Mouse (Mus musculus) brain, adult 2 months (tissue): Measurements from ENCODE around the gene Zwilch.

Source experiments
- DNase-seq: peaks from one replicate; pipeline ENCODE4 v3.0.0; 2011; ENCODE audit warnings: low read depth, low spot score

The Zwilch gene

DNA sequence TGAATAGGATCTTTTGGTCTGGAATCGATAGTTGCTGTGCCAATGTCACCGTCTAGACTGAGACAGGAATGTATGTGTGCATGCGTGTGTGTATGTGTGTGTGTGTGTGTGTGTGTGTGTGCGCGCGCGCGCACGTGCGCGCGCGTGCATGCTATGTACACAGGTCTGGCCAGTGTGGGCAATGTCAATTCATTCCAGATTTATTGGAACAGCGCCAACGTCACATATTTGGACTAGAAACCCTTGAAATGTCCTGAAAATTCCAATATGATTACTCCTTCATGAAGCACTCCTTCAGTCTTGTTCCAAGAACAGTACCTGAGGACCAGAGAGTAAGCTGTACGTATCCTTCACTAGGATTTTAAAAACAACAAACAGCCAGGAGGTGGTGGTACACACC is 62.4 kb downstream of the Zwilch start:
- no peak for DNase-seq

DNA sequence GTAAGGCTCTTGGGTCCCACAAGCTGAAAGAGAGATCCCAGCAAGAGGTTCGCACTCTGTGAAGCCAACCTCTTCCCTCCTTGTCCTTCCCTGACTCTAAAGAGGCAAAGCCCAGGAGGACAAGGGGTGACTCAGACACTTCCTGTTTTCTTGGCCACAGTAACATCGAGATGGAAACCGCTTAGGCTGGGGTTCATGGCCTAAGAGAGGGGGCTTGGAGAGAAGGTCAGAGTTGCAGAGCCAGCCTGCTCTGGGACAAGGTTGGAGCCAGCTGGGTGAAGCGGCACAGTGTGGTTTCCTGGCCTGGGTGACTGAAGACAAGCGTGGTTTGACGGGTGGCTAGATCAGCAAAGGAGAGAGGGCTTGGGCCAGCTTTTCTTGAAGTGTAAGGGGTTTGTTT is 67.6 kb downstream of the Zwilch start:
- no peak for DNase-seq

DNA sequence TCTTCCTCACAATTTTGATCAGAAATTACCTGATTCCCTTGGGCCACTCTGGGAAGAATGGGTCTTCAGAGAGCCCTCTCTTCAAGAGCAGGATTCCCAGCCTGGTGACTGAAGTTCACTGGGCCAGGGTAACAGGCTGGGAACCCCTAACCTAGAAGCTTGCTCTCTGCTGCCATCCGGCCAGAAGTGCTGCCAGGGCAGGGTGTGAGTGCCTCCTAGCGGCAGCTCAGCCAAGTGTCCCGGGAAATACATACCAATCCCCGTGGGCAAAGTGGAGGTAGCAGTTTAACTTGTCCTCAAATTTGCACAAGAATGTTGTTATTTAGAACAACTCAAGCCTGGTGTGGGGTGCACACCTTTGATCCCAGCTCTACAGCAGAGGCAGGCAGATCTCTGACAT is 72.5 kb downstream of the Zwilch start:
- peak; percentile 57 for DNase-seq

DNA sequence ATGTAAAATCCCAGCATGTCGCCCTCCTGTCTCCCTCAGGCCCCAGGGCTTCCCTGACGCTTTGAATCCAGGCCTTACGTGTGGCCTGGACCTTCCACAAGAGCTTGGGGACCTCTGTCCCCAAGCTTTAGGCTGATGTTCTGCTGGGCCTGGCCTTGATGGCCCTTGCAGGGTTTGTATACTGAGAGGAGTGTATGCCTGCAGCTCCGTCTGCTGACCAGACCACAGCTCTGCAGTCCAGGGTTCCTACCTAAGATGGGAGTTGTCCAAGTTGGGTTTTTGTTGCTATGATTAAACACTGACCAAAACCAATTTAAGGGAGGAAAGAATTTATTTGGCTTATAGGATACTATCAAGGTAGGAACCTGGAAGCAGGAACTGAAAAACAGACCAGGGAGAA is 74.6 kb downstream of the Zwilch start:
- DNase-seq = no peak

DNA sequence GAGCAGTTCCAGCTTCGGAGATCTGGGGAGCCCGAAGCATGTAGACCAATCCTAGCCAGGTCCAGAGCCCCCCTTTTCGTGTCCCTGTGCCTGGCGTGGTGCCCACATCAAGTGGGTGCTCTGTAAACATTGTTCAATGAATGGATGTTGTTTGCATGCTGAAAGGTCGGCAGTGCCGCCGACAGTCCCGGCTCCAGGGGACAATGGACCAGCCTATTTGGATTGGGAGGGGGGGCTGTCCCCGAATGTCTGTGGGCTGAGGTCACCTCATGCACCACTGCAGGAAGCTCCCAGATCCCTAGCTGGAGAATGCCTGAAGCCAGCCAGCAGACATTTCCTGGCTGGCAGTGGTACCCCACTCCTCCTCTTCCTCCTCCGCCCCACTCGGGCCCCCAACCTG is 78.8 kb downstream of the Zwilch start:
- DNase-seq = peak; percentile 62

DNA sequence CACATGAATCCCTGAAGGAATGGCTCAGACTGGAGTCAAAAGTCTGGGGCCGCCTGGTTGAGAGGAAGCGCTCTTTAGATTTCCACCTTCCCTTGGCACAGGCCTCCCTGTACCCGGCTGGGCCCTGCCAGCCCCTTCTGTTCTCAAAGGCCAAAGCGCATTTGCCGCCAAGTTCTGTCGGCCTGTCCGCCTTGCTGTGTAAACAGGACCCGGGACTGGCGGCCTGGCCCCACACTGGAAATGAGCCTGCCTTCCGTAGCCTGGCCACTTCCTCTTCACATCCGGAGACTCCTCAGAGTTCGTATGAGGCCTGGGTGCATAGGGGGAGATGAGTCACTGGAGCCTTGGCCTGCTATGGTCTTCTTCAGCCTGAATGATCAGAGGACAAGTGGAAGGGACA is 83.9 kb downstream of the Zwilch start:
- peak; percentile 47 for DNase-seq

DNA sequence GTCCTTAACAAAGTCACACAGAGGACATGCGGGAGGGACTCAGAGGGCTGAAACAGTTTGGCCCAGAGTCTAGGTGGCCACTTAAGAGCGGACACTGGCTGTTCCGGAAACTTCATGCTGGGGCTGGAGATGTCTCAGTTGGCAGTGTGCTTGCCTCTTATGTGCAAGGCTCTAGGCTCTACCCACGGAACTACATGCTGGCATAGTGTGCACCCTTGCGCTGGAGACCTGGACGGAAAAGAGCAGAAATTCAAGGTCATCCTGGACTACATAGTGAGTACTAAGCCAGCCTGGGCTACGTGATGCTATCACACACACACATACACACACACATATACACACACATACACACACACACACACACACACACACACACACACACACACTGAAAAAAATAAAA is 84.6 kb downstream of the Zwilch start:
- DNase-seq = no peak

DNA sequence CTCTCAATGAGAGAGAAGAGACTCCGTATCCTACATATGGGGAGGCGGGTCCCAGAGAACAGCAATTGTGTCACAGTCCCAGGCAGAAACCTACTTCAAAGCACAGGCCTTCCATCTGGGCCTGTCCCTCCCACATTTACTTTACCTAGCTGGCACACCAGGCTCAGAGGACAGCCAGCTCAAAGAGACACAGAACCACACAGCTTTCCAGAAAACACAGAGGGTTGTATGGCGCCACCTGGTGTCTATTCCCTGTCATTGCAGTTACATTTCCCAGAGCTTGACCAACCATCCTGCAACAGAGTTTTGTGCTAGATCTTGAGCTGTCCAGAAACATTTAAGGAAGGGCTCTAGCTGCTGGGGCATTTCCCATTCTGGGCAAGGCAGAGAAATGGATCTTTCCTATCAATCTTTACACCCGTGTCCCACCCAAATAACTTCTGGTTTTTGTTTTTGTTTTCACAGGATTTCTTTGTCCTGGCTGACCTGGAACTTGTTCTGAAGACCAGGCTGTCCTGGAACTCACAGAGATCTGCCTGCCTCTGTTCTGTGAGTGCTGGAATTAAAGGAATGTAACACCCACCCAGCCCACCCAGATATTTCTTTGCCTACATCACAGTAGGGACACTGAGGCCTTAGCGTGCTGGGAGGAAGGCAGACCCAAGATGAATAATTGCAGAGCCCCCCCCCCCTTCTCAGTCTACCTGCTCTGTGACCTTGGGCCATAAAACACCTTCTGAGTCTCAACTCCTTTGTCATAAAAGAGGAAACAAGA is 85.3 kb downstream of the Zwilch start:
- DNase-seq = peak; percentile 84
